Mouse (Mus musculus): ENCODE measurements around the gene Ctcf. TPM values are rescaled to one million over a fixed set of nuclear protein-coding genes. Genes with fewer than 3 reads are reported as not detected.

The Ctcf gene
- polyA plus RNA-seq, 1 experiment from 2014 or later = 93.3 TPM

DNA sequence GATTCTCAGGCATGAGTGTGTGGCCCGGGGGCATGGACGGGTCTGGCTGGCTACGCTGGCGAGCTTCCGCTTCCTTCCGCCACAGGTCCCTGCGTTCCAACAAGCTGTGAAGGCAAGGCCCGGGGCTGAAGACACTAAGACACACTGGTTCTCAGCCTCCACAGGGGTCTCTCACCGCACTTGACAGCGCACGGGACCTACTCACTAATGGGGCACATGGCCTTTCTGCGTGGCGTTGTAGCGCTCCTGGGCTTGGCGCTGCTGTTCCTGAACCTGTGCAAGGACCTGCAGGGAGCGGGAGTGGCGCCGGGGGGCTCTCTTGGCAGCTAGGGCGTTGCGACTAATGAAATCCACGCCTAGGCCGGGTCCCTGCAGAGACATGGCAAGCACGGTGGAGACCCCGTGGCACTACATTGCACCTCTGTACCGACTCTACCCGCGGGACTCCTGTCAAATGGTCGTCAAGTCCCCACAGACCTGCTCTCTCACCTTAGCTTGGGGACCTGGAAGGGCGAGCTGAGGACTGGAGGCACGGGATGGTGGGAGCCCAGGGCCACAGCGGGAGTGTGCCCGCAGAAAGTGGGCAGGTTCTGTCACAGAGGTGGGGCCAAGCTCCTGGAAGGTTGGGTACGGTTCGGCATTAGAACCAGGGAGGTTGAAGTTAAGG lies 67.9 kb downstream of the Ctcf start:
- Histone ChIP-seq H3K9ac (ENCODE audit: low read length) (no peak overlapping the region), H3K36me3 (ENCODE audit: control insufficient read depth, insufficient read depth, low read length) (peaks cover 13% of the 10 kb centered on the region), H3K27me3 (replicated peaks; ENCODE audit: control insufficient read depth, insufficient read depth, low read length) (no peaks in the 10 kb centered on the region), H3K4me1 (replicated peaks; ENCODE audit: control insufficient read depth, insufficient read depth, low read length) (peaks cover 17% of the 10 kb centered on the region; the same call in 1 of the 2 replicates), H3K27ac (ENCODE audit: low read depth) (no peak overlapping the region), H3K4me3 (ENCODE audit: low read depth, low read length) (no peak overlapping the region), H3K4me2 (ENCODE audit: low read length) (no peak overlapping the region), H3K9me3 (ENCODE audit: control insufficient read depth, low read length) (no peaks in the 10 kb centered on the region)
- ATAC-seq (replicated peaks; ENCODE audit: low FRiP score, low TSS enrichment, low read depth) (no peak), DNase-seq (ENCODE audit: low spot score) (no peak)
- WGBS = 92% methylated on average over 34 of the region's 34 CpGs

DNA sequence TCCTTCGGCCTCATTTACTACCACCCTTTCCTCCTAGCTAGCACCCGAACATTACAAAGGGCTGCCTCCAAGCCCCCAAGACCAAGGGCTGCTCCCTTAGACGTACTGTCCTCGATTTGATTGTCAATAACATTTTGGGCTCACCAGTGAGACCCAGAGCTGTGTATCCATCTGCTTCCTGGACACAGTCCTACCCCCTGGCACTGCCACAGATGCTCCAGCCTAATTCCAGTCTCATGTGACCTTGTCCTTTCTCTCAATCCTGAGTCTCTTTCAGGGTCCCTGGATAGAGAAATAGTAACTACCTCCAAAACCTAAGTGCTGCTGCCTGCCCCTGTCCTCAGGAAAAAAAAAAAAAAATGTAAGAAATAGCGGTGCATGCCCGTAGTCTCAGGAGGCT lies 68.6 kb downstream of the Ctcf start:
- Histone ChIP-seq H3K4me1 (replicated peaks; ENCODE audit: control insufficient read depth, insufficient read depth, low read length) (peaks cover 15% of the 10 kb centered on the region; the same call in 1 of the 2 replicates), H3K27ac (ENCODE audit: low read depth) (no peak overlapping the region), H3K27me3 (replicated peaks; ENCODE audit: control insufficient read depth, insufficient read depth, low read length) (no peaks in the 10 kb centered on the region), H3K4me2 (ENCODE audit: low read length) (no peak overlapping the region), H3K9ac (ENCODE audit: low read length) (no peak overlapping the region), H3K4me3 (ENCODE audit: low read depth, low read length) (no peak overlapping the region), H3K9me3 (ENCODE audit: control insufficient read depth, low read length) (no peaks in the 10 kb centered on the region), H3K36me3 (ENCODE audit: control insufficient read depth, insufficient read depth, low read length) (peaks cover 13% of the 10 kb centered on the region)
- ATAC-seq (replicated peaks; ENCODE audit: low FRiP score, low TSS enrichment, low read depth) (no peak), DNase-seq (ENCODE audit: low spot score) (no peak)
- WGBS = 84% methylated on average over 6 of the region's 6 CpGs

DNA sequence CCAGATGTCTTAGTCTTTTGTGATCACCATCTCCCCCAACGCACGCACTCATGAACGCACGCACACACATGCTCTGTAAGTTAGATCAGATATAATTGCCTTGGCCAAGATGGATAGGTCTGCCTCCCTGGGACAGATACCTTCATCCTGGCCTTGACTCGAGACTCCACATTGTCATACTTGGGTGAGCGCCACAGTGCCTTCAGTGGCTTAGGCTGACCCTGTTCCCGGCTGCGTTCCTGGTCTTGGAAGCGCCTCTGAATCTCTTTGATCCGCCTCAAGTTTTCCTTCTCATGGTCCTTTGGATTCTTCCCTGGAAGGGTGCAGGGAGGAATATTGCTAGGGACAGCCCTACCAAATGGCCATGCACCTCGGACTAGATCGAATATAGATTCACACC lies 70.1 kb downstream of the Ctcf start:
- WGBS = 80% methylated on average over 12 of the region's 12 CpGs
- no peak overlapping the region for H3K9ac ChIP-seq (ENCODE audit: low read length)

GRCm38 (mm10) chr8:105707498-105708403 lies 71.4 kb downstream of the Ctcf start, which contains the start of the genes 4933405L10Rik and Enkd1:
4933405L10Rik (plus strand) TSS chr8:105707655.
Enkd1 (minus strand) TSS chr8:105708210.
- ATAC-seq (replicated peaks; ENCODE audit: low FRiP score, low TSS enrichment, low read depth) (peak; percentile 79), DNase-seq (ENCODE audit: low spot score) (peak; percentile 93)
- Histone ChIP-seq H3K36me3 (ENCODE audit: control insufficient read depth, insufficient read depth, low read length) (peaks cover 13% of the 10 kb centered on the region), H3K27me3 (replicated peaks; ENCODE audit: control insufficient read depth, insufficient read depth, low read length) (no peaks in the 10 kb centered on the region), H3K4me3 (ENCODE audit: low read depth, low read length) (peak within 1 kb of the TSS; percentile 82), H3K9ac (ENCODE audit: low read length) (peak within 1 kb of the TSS; percentile 59), H3K4me1 (replicated peaks; ENCODE audit: control insufficient read depth, insufficient read depth, low read length) (0 out of 2 replicates have a peak, but pooled peaks cover 5% of the 10 kb centered on the region), H3K4me2 (ENCODE audit: low read length) (peak within 1 kb of the TSS; percentile 95), H3K9me3 (ENCODE audit: control insufficient read depth, low read length) (no peaks in the 10 kb centered on the region), H3K27ac (ENCODE audit: low read depth) (no peak within 1 kb of the TSS)
- under 1% methylated on average over 53 of the region's 55 CpGs for WGBS

More for the DNA sequence above, 70.1 kb downstream of the Ctcf start:
- no peak overlapping the region for H3K4me3 ChIP-seq (ENCODE audit: low read depth, low read length)
- DNase-seq (ENCODE audit: low spot score) = no peak
- no peak for ATAC-seq (replicated peaks; ENCODE audit: low FRiP score, low TSS enrichment, low read depth)
- H3K4me2 ChIP-seq (ENCODE audit: low read length) = peak overlapping the region; percentile 95
- no peak overlapping the region for H3K27ac ChIP-seq (ENCODE audit: low read depth)
- no peaks in the 10 kb centered on the region for H3K9me3 ChIP-seq (ENCODE audit: control insufficient read depth, low read length)
- peaks cover 13% of the 10 kb centered on the region for H3K36me3 ChIP-seq (ENCODE audit: control insufficient read depth, insufficient read depth, low read length)
- H3K27me3 ChIP-seq (replicated peaks; ENCODE audit: control insufficient read depth, insufficient read depth, low read length) = no peaks in the 10 kb centered on the region
- H3K4me1 ChIP-seq (replicated peaks; ENCODE audit: control insufficient read depth, insufficient read depth, low read length) = 0 out of 2 replicates have a peak, but pooled peaks cover 11% of the 10 kb centered on the region

DNA sequence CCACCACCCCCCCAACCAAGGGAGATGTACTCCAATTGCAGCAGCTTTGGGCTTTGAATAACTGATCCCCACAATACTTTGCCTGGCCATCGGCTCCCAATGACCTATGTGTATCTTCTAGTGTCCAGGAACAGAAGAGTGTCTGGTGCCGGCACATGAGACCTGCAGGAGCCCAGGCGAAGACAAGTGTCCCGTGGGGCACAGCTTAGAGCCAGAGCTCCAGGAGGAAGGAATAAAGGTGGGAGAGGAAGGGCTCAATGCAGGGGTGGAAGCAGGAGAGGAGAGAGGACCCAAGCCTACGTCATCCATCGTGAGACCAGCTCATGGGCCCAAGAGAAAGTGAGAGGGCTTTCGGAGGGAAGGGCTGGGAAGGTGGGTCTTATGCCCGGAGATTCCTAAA lies 72.3 kb downstream of the Ctcf start:
- no peak for DNase-seq (ENCODE audit: low spot score)
- Histone ChIP-seq H3K9ac (ENCODE audit: low read length) (no peak overlapping the region), H3K4me2 (ENCODE audit: low read length) (no peak overlapping the region), H3K27ac (ENCODE audit: low read depth) (no peak overlapping the region), H3K27me3 (replicated peaks; ENCODE audit: control insufficient read depth, insufficient read depth, low read length) (no peaks in the 10 kb centered on the region), H3K9me3 (ENCODE audit: control insufficient read depth, low read length) (no peaks in the 10 kb centered on the region), H3K4me3 (ENCODE audit: low read depth, low read length) (no peak overlapping the region), H3K4me1 (replicated peaks; ENCODE audit: control insufficient read depth, insufficient read depth, low read length) (0 out of 2 replicates have a peak, but pooled peaks cover 5% of the 10 kb centered on the region), H3K36me3 (ENCODE audit: control insufficient read depth, insufficient read depth, low read length) (peaks cover 6% of the 10 kb centered on the region)
- WGBS = 92% methylated on average over 8 of the region's 8 CpGs
- no peak for ATAC-seq (replicated peaks; ENCODE audit: low FRiP score, low TSS enrichment, low read depth)

- H3K36me3 ChIP-seq (ENCODE audit: control insufficient read depth, insufficient read depth, low read length) = no peaks in the 10 kb centered on the region; the same call in 1 of the 2 replicates
- 0 out of 2 replicates have a peak, but pooled peaks cover 5% of the 10 kb centered on the region for H3K4me1 ChIP-seq (replicated peaks; ENCODE audit: control insufficient read depth, insufficient read depth, low read length)
- H3K9me3 ChIP-seq (ENCODE audit: control insufficient read depth, low read length) = no peaks in the 10 kb centered on the region
- no peak overlapping the region for H3K27ac ChIP-seq (ENCODE audit: low read depth)
- no peak for DNase-seq (ENCODE audit: low spot score)
- no peaks in the 10 kb centered on the region for H3K27me3 ChIP-seq (replicated peaks; ENCODE audit: control insufficient read depth, insufficient read depth, low read length)
- no peak overlapping the region for H3K9ac ChIP-seq (ENCODE audit: low read length)
- 70% methylated on average over 12 of the region's 14 CpGs for WGBS
- no peak for ATAC-seq (replicated peaks; ENCODE audit: low FRiP score, low TSS enrichment, low read depth)
- no peak overlapping the region for H3K4me3 ChIP-seq (ENCODE audit: low read depth, low read length)
- no peak overlapping the region for H3K4me2 ChIP-seq (ENCODE audit: low read length)
These were observed 72.9 kb downstream of the Ctcf start for GRCm38 (mm10) chr8:105709317-105709716.

DNA sequence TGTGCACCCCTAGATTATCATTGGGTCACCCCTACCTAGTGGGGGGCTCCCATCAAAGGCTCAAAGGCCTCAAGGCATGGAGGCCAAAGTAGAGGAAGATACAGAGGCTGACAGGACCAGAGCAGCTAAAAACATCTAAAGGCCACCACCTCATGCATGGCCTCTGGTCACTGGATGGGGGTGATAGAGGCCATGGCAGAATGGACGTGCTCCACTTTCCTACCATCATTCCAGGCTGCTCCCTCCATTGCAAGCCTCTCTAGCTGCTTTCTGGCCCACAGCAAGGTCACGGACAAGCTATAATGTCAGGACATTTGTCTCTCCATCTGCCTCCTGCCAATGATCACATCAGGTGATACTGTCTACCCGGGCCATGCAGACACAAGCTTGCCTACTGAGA lies 75.9 kb downstream of the Ctcf start:
- ATAC-seq (replicated peaks; ENCODE audit: low FRiP score, low TSS enrichment, low read depth) (no peak), DNase-seq (ENCODE audit: low spot score) (no peak)
- Histone ChIP-seq H3K27ac (ENCODE audit: low read depth) (no peak overlapping the region), H3K36me3 (ENCODE audit: control insufficient read depth, insufficient read depth, low read length) (no peaks in the 10 kb centered on the region), H3K4me2 (ENCODE audit: low read length) (no peak overlapping the region), H3K9me3 (ENCODE audit: control insufficient read depth, low read length) (no peaks in the 10 kb centered on the region), H3K27me3 (replicated peaks; ENCODE audit: control insufficient read depth, insufficient read depth, low read length) (no peaks in the 10 kb centered on the region), H3K9ac (ENCODE audit: low read length) (no peak overlapping the region), H3K4me3 (ENCODE audit: low read depth, low read length) (no peak overlapping the region), H3K4me1 (replicated peaks; ENCODE audit: control insufficient read depth, insufficient read depth, low read length) (no peaks in the 10 kb centered on the region)
- 80% methylated on average over 3 of the region's 3 CpGs for WGBS

GRCm38 (mm10) chr8:105714139-105714538 lies 77.8 kb downstream of the Ctcf start:
- Histone ChIP-seq H3K9ac (ENCODE audit: low read length) (no peak overlapping the region), H3K4me1 (replicated peaks; ENCODE audit: control insufficient read depth, insufficient read depth, low read length) (no peaks in the 10 kb centered on the region), H3K27me3 (replicated peaks; ENCODE audit: control insufficient read depth, insufficient read depth, low read length) (no peaks in the 10 kb centered on the region), H3K9me3 (ENCODE audit: control insufficient read depth, low read length) (no peaks in the 10 kb centered on the region), H3K27ac (ENCODE audit: low read depth) (no peak overlapping the region), H3K4me3 (ENCODE audit: low read depth, low read length) (no peak overlapping the region), H3K36me3 (ENCODE audit: control insufficient read depth, insufficient read depth, low read length) (no peaks in the 10 kb centered on the region), H3K4me2 (ENCODE audit: low read length) (no peak overlapping the region)
- ATAC-seq (replicated peaks; ENCODE audit: low FRiP score, low TSS enrichment, low read depth) (peak; percentile 76; the same call in 1 of the 2 replicates), DNase-seq (ENCODE audit: low spot score) (peak; percentile 97)
- 5% methylated on average over 3 of the region's 3 CpGs for WGBS
